Mouse (Mus musculus): ENCODE data around the gene Rsad1.

DNA sequence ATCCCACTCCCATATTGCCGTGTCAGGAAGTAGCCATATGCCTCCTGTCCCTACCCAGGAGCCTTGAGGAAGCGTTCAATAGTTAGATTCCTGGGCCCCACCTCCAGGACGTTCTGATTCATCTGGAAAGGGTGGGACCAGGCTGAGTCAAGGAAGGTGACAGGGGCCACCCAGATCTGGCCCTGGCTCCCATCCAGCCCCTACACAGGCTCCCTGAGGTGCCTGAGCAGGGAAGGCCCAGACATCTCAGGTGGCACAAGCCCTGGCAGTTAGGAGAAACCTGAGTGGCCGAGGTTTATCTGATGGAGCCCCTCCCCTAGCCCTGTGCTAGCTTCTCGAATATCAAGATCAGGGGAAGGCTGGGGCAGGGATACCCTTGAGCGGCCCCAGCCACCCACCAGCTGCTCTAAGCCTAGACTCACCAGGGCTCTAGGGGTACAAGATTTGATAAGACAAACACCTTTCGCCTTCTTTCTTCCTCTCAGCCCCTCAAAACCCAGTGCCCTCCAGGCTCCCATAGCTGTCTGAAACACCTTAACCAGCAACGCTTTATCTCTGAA, 10.2 kb downstream of the Rsad1 start:
- TF ChIP-seq CTCF (IDR thresholded peaks at IDR 0.05) (no peak), EP300 (IDR thresholded peaks at IDR 0.05) (no peak)

All from lung, postnatal 0 days (tissue).